Mouse (Mus musculus): ENCODE results near the gene Msmb. TPM values are rescaled to one million over a fixed set of nuclear protein-coding genes. Genes with fewer than 3 reads are reported as not detected.
A peak's percentile ranks its signal among the peaks of the same experiment; 100 is the strongest.
"Not testable (repeated sequence)": the region's sequence is repeated elsewhere in the genome, so short reads cannot be mapped to it uniquely, and the experiment has no call there.

Gene Msmb
- polyA plus RNA-seq (2016; fragmentation: Nextera tagmentation; extraction: Ambion mirVana), result not detected in 2 replicates

GRCm38 (mm10) chr14:32141723-32142122 lies at the start of gene Msmb:
Gene Msmb, plus strand, starts transcription at chr14:32142023.
- peaks cover 9% of the 10 kb centered on the region for H3K4me1 ChIP-seq (replicated peaks)
- WGBS, result 86% methylated on average over 5 of the region's 5 CpGs
- no peak within 1 kb of the TSS for H3K27ac ChIP-seq (ENCODE audit: poor library complexity, severe bottlenecking)
- H3K9ac ChIP-seq, result no peak within 1 kb of the TSS
- H3K9me3 ChIP-seq (replicated peaks), result no peaks in the 10 kb centered on the region
- no peak within 1 kb of the TSS for H3K4me2 ChIP-seq
- ATAC-seq (ENCODE audit: insufficient number of reproducible peaks, low FRiP score), result no peak
- no peaks in the 10 kb centered on the region for H3K36me3 ChIP-seq
- no peaks in the 10 kb centered on the region for H3K27me3 ChIP-seq (replicated peaks)
- no peak within 1 kb of the TSS for H3K4me3 ChIP-seq

GRCm38 (mm10) chr14:32093018-32093417 lies 48.8 kb upstream of the Msmb start:
- H3K36me3 ChIP-seq, result peaks cover 56% of the 10 kb centered on the region
- peak overlapping the region; percentile 33 for H3K27ac ChIP-seq (ENCODE audit: poor library complexity, severe bottlenecking)
- H3K4me1 ChIP-seq (replicated peaks), result peaks cover 20% of the 10 kb centered on the region
- H3K9me3 ChIP-seq (replicated peaks), result no peaks in the 10 kb centered on the region
- H3K27me3 ChIP-seq (replicated peaks), result no peaks in the 10 kb centered on the region
- peak overlapping the region; percentile 37; the same call in 1 of the 2 replicates for H3K4me2 ChIP-seq
- WGBS, result 61% methylated on average over 1 of the region's 1 CpGs
- ATAC-seq (ENCODE audit: insufficient number of reproducible peaks, low FRiP score), result no peak
- no peak overlapping the region for H3K4me3 ChIP-seq
- H3K9ac ChIP-seq, result no peak overlapping the region; the same call in 1 of the 2 replicates

- H3K4me2 ChIP-seq, result peak overlapping the region; percentile 37; the same call in 1 of the 2 replicates
- no peaks in the 10 kb centered on the region for H3K9me3 ChIP-seq (replicated peaks)
- peaks cover 20% of the 10 kb centered on the region for H3K4me1 ChIP-seq (replicated peaks)
- H3K9ac ChIP-seq, result no peak overlapping the region; the same call in 1 of the 2 replicates
- H3K27ac ChIP-seq (ENCODE audit: poor library complexity, severe bottlenecking), result peak overlapping the region; percentile 33
- WGBS, result 33% methylated on average over 11 of the region's 11 CpGs
- H3K36me3 ChIP-seq, result peaks cover 61% of the 10 kb centered on the region
- ATAC-seq (ENCODE audit: insufficient number of reproducible peaks, low FRiP score), result peak; percentile 74; the same call in 1 of the 2 replicates
- no peak overlapping the region for H3K4me3 ChIP-seq
- H3K27me3 ChIP-seq (replicated peaks), result no peaks in the 10 kb centered on the region
Measured at GRCm38 (mm10) chr14:32093500-32094117, 48.2 kb upstream of the Msmb start.

GRCm38 (mm10) chr14:32095646-32096045 lies 46.2 kb upstream of the Msmb start:
- H3K9me3 ChIP-seq (replicated peaks), result 0 out of 2 replicates have a peak, but pooled peaks cover 3% of the 10 kb centered on the region
- H3K9ac ChIP-seq, result no peak overlapping the region
- H3K4me3 ChIP-seq, result no peak overlapping the region
- peaks cover 82% of the 10 kb centered on the region for H3K36me3 ChIP-seq
- WGBS, result 88% methylated on average over 5 of the region's 5 CpGs
- H3K4me2 ChIP-seq, result no peak overlapping the region
- H3K27me3 ChIP-seq (replicated peaks), result no peaks in the 10 kb centered on the region
- peaks cover 16% of the 10 kb centered on the region for H3K4me1 ChIP-seq (replicated peaks)
- no peak overlapping the region for H3K27ac ChIP-seq (ENCODE audit: poor library complexity, severe bottlenecking)
- ATAC-seq (ENCODE audit: insufficient number of reproducible peaks, low FRiP score), result no peak

- Histone ChIP-seq H3K4me2 (no peak overlapping the region), H3K27ac (ENCODE audit: poor library complexity, severe bottlenecking) (no peak overlapping the region), H3K36me3 (peaks cover 85% of the 10 kb centered on the region), H3K27me3 (replicated peaks) (no peaks in the 10 kb centered on the region), H3K9ac (no peak overlapping the region), H3K4me1 (replicated peaks) (peaks cover 16% of the 10 kb centered on the region), H3K4me3 (no peak overlapping the region), H3K9me3 (replicated peaks) (0 out of 2 replicates have a peak, but pooled peaks cover 3% of the 10 kb centered on the region)
- 84% methylated on average over 5 of the region's 5 CpGs for WGBS
- no peak for ATAC-seq (ENCODE audit: insufficient number of reproducible peaks, low FRiP score)
Measured at GRCm38 (mm10) chr14:32096740-32097139, 45.1 kb upstream of the Msmb start.

GRCm38 (mm10) chr14:32097691-32098090 lies 44.1 kb upstream of the Msmb start:
- Histone ChIP-seq H3K36me3 (peaks cover 86% of the 10 kb centered on the region), H3K9me3 (replicated peaks) (0 out of 2 replicates have a peak, but pooled peaks cover 3% of the 10 kb centered on the region), H3K27me3 (replicated peaks) (no peaks in the 10 kb centered on the region), H3K4me2 (no peak overlapping the region), H3K4me3 (no peak overlapping the region), H3K4me1 (replicated peaks) (peaks cover 16% of the 10 kb centered on the region), H3K27ac (ENCODE audit: poor library complexity, severe bottlenecking) (no peak overlapping the region), H3K9ac (no peak overlapping the region)
- WGBS, result 93% methylated on average over 7 of the region's 7 CpGs
- no peak for ATAC-seq (ENCODE audit: insufficient number of reproducible peaks, low FRiP score)

GRCm38 (mm10) chr14:32098951-32099350 lies 42.9 kb upstream of the Msmb start:
- Histone ChIP-seq H3K36me3 (peaks cover 91% of the 10 kb centered on the region), H3K4me3 (no peak overlapping the region), H3K4me1 (replicated peaks) (peaks cover 4% of the 10 kb centered on the region), H3K27ac (ENCODE audit: poor library complexity, severe bottlenecking) (no peak overlapping the region), H3K9me3 (replicated peaks) (0 out of 2 replicates have a peak, but pooled peaks cover 3% of the 10 kb centered on the region), H3K9ac (no peak overlapping the region), H3K27me3 (replicated peaks) (no peaks in the 10 kb centered on the region), H3K4me2 (no peak overlapping the region)
- WGBS, result 96% methylated on average over 3 of the region's 3 CpGs
- no peak for ATAC-seq (ENCODE audit: insufficient number of reproducible peaks, low FRiP score)

- no peak overlapping the region for H3K4me3 ChIP-seq
- 78% methylated on average over 4 of the region's 4 CpGs for WGBS
- no peak overlapping the region for H3K4me2 ChIP-seq
- H3K9ac ChIP-seq, result no peak overlapping the region
- H3K36me3 ChIP-seq, result peaks cover 54% of the 10 kb centered on the region
- H3K9me3 ChIP-seq (replicated peaks), result 0 out of 2 replicates have a peak, but pooled peaks cover 3% of the 10 kb centered on the region
- H3K27me3 ChIP-seq (replicated peaks), result no peaks in the 10 kb centered on the region
- H3K27ac ChIP-seq (ENCODE audit: poor library complexity, severe bottlenecking), result no peak overlapping the region
- no peak for ATAC-seq (ENCODE audit: insufficient number of reproducible peaks, low FRiP score)
- H3K4me1 ChIP-seq (replicated peaks), result peaks cover 6% of the 10 kb centered on the region
Measured at GRCm38 (mm10) chr14:32103556-32103955, 38.3 kb upstream of the Msmb start.

GRCm38 (mm10) chr14:32105663-32106062 lies 36.2 kb upstream of the Msmb start:
- H3K9ac ChIP-seq, result no peak overlapping the region
- WGBS, result 36% methylated on average over 7 of the region's 7 CpGs
- ATAC-seq (ENCODE audit: insufficient number of reproducible peaks, low FRiP score), result no peak

GRCm38 (mm10) chr14:32106911-32107310 lies 34.9 kb upstream of the Msmb start:
- no peak for ATAC-seq (ENCODE audit: insufficient number of reproducible peaks, low FRiP score)
- 87% methylated on average over 4 of the region's 4 CpGs for WGBS
- no peaks in the 10 kb centered on the region for H3K27me3 ChIP-seq (replicated peaks)
- no peak overlapping the region for H3K9ac ChIP-seq
- H3K4me2 ChIP-seq, result no peak overlapping the region
- peaks cover 6% of the 10 kb centered on the region for H3K4me1 ChIP-seq (replicated peaks)
- no peak overlapping the region for H3K27ac ChIP-seq (ENCODE audit: poor library complexity, severe bottlenecking)
- H3K9me3 ChIP-seq (replicated peaks), result no peaks in the 10 kb centered on the region
- no peak overlapping the region for H3K4me3 ChIP-seq
- H3K36me3 ChIP-seq, result peaks cover 25% of the 10 kb centered on the region

More at GRCm38 (mm10) chr14:32105663-32106062, 36.2 kb upstream of the Msmb start:
- Histone ChIP-seq H3K36me3 (peaks cover 33% of the 10 kb centered on the region), H3K27me3 (replicated peaks) (no peaks in the 10 kb centered on the region), H3K27ac (ENCODE audit: poor library complexity, severe bottlenecking) (no peak overlapping the region), H3K4me1 (replicated peaks) (peaks cover 6% of the 10 kb centered on the region), H3K9me3 (replicated peaks) (no peaks in the 10 kb centered on the region), H3K4me2 (no peak overlapping the region), H3K4me3 (no peak overlapping the region)

GRCm38 (mm10) chr14:32112124-32112523 lies 29.7 kb upstream of the Msmb start:
- H3K27me3 ChIP-seq (replicated peaks); H3K9ac ChIP-seq; H3K4me3 ChIP-seq; H3K9me3 ChIP-seq (replicated peaks); H3K4me2 ChIP-seq; H3K36me3 ChIP-seq; H3K27ac ChIP-seq (ENCODE audit: poor library complexity, severe bottlenecking); ATAC-seq (ENCODE audit: insufficient number of reproducible peaks, low FRiP score); H3K4me1 ChIP-seq (replicated peaks): not testable (repeated sequence)
- WGBS, result 86% methylated on average over 10 of the region's 10 CpGs

All from heart, embryonic 12.5 days (tissue).